Mouse (Mus musculus): ENCODE measurements around the gene Nme7. TPM values are rescaled to one million over a fixed set of nuclear protein-coding genes. Genes with fewer than 3 reads are reported as not detected.
A peak's percentile ranks its signal among the peaks of the same experiment; 100 is the strongest.

Nme7 gene
- polyA plus RNA-seq, 1 experiment from 2014 or later = 14.9 TPM

DNA sequence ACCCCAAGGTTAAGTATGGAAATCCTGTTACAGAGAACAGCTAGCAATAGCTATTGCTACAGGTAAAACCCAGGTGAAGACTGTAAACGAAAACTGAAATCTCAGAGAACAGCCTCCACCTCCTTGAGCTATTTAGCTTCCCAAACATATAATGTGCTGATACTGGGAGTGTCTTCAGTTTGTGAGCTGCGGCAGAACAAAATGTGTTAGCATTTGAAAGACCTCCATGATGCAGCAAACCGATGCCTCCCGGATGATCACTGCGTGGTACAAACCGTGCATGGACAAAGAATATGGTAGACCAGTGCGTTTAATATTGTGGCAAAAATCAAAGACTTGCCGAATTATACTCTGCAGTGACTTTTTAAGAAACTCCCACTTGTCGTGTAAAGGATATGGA is 71.7 kb downstream of the Nme7 start:
- DNase-seq (ENCODE audit: low spot score) (no peak), ATAC-seq (ENCODE audit: low FRiP score, low TSS enrichment) (no peak)
- Histone ChIP-seq H3K27ac (replicated peaks) (no peak overlapping the region), H3K9ac (ENCODE audit: low read length) (no peak overlapping the region), H3K27me3 (ENCODE audit: control insufficient read depth, insufficient read depth, low read length) (no peaks in the 10 kb centered on the region), H3K36me3 (ENCODE audit: control insufficient read depth, insufficient read depth, low read length) (no peaks in the 10 kb centered on the region), H3K9me3 (ENCODE audit: control insufficient read depth, low read length) (no peaks in the 10 kb centered on the region), H3K4me3 (ENCODE audit: low read depth, low read length) (no peak overlapping the region), H3K4me2 (replicated peaks; ENCODE audit: low read depth) (no peak overlapping the region), H3K4me1 (replicated peaks; ENCODE audit: control insufficient read depth, insufficient read depth) (no peaks in the 10 kb centered on the region)
- TF ChIP-seq CTCF (IDR thresholded peaks at IDR 0.05; ENCODE audit: low read depth) (no peak), EP300 (optimal IDR thresholded peaks at IDR 0.05) (no peak)
- 93% methylated on average over 9 of the region's 9 CpGs for WGBS

- Histone ChIP-seq H3K9me3 (ENCODE audit: control insufficient read depth, low read length) (no peaks in the 10 kb centered on the region), H3K36me3 (ENCODE audit: control insufficient read depth, insufficient read depth, low read length) (no peaks in the 10 kb centered on the region), H3K4me3 (ENCODE audit: low read depth, low read length) (no peak overlapping the region), H3K9ac (ENCODE audit: low read length) (no peak overlapping the region), H3K27ac (replicated peaks) (no peak overlapping the region), H3K4me1 (replicated peaks; ENCODE audit: control insufficient read depth, insufficient read depth) (no peaks in the 10 kb centered on the region), H3K4me2 (replicated peaks; ENCODE audit: low read depth) (no peak overlapping the region), H3K27me3 (ENCODE audit: control insufficient read depth, insufficient read depth, low read length) (no peaks in the 10 kb centered on the region)
- 84% methylated on average over 9 of the region's 9 CpGs for WGBS
- ATAC-seq (ENCODE audit: low FRiP score, low TSS enrichment) (no peak), DNase-seq (ENCODE audit: low spot score) (no peak)
- TF ChIP-seq EP300 (optimal IDR thresholded peaks at IDR 0.05) = no peak
- no peak for TF ChIP-seq CTCF (IDR thresholded peaks at IDR 0.05; ENCODE audit: low read depth)
These were observed 73.0 kb downstream of the Nme7 start for GRCm38 (mm10) chr1:164376761-164377487.

- Histone ChIP-seq H3K9ac (ENCODE audit: low read length) (no peak overlapping the region), H3K27me3 (ENCODE audit: control insufficient read depth, insufficient read depth, low read length) (no peaks in the 10 kb centered on the region), H3K27ac (replicated peaks) (no peak overlapping the region), H3K4me1 (replicated peaks; ENCODE audit: control insufficient read depth, insufficient read depth) (no peaks in the 10 kb centered on the region), H3K4me3 (ENCODE audit: low read depth, low read length) (no peak overlapping the region), H3K4me2 (replicated peaks; ENCODE audit: low read depth) (no peak overlapping the region), H3K36me3 (ENCODE audit: control insufficient read depth, insufficient read depth, low read length) (no peaks in the 10 kb centered on the region), H3K9me3 (ENCODE audit: control insufficient read depth, low read length) (no peaks in the 10 kb centered on the region)
- no peak for ATAC-seq (ENCODE audit: low FRiP score, low TSS enrichment)
- no peak for DNase-seq (ENCODE audit: low spot score)
- WGBS = 87% methylated on average over 8 of the region's 8 CpGs
- no peak for TF ChIP-seq EP300 (optimal IDR thresholded peaks at IDR 0.05)
- TF ChIP-seq CTCF (IDR thresholded peaks at IDR 0.05; ENCODE audit: low read depth) = no peak
These were observed 79.7 kb downstream of the Nme7 start for GRCm38 (mm10) chr1:164383621-164384020.

DNA sequence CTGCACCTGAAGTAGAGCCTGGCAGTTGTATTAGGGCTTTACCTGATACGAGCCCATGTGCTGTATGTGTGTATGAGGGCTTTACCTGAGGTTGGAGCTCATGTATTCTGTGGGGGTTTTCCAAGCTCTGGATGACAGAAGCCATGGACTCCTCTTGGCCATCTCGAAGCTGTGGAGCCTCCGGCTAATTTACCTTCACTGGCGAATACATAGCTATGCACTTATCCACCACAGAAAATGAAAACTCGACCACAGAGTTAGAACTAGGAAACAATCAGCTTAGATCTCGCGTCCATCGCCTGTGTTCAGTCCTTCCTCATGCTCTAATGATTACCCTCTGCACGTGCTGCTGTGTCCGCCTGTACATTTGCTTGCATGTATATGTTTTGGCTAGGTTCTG is 80.4 kb downstream of the Nme7 start:
- DNase-seq (ENCODE audit: low spot score) (no peak), ATAC-seq (ENCODE audit: low FRiP score, low TSS enrichment) (no peak)
- WGBS = 95% methylated on average over 10 of the region's 10 CpGs
- Histone ChIP-seq H3K36me3 (ENCODE audit: control insufficient read depth, insufficient read depth, low read length) (no peaks in the 10 kb centered on the region), H3K4me3 (ENCODE audit: low read depth, low read length) (no peak overlapping the region), H3K27me3 (ENCODE audit: control insufficient read depth, insufficient read depth, low read length) (no peaks in the 10 kb centered on the region), H3K9ac (ENCODE audit: low read length) (no peak overlapping the region), H3K4me2 (replicated peaks; ENCODE audit: low read depth) (no peak overlapping the region), H3K9me3 (ENCODE audit: control insufficient read depth, low read length) (no peaks in the 10 kb centered on the region), H3K27ac (replicated peaks) (no peak overlapping the region), H3K4me1 (replicated peaks; ENCODE audit: control insufficient read depth, insufficient read depth) (no peaks in the 10 kb centered on the region)
- TF ChIP-seq CTCF (IDR thresholded peaks at IDR 0.05; ENCODE audit: low read depth) = no peak

DNA sequence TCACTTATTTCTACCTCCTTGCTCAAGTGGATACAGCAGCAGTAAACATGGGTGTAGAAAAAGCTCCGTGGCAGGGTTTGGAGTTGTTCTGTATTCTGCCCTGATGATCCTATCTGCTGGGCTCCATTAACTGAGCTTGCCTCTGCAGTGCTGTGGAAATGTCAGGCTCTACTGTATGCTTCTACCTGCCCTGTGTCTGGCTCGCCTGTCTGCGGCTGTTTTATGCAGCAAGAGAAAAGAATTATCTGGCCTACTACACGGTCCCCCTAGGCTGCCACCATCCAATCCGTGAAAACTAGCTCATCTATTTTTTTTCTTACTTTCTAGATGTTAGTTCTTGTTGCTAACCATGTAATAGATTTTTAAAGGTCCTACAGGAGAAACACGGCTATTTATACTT is 81.1 kb downstream of the Nme7 start:
- Histone ChIP-seq H3K4me2 (replicated peaks; ENCODE audit: low read depth) (no peak overlapping the region), H3K27ac (replicated peaks) (no peak overlapping the region), H3K9ac (ENCODE audit: low read length) (no peak overlapping the region), H3K36me3 (ENCODE audit: control insufficient read depth, insufficient read depth, low read length) (no peaks in the 10 kb centered on the region), H3K9me3 (ENCODE audit: control insufficient read depth, low read length) (no peaks in the 10 kb centered on the region), H3K4me3 (ENCODE audit: low read depth, low read length) (no peak overlapping the region), H3K4me1 (replicated peaks; ENCODE audit: control insufficient read depth, insufficient read depth) (no peaks in the 10 kb centered on the region), H3K27me3 (ENCODE audit: control insufficient read depth, insufficient read depth, low read length) (no peaks in the 10 kb centered on the region)
- ATAC-seq (ENCODE audit: low FRiP score, low TSS enrichment) = no peak
- no peak for DNase-seq (ENCODE audit: low spot score)
- TF ChIP-seq CTCF (IDR thresholded peaks at IDR 0.05; ENCODE audit: low read depth) (no peak), EP300 (optimal IDR thresholded peaks at IDR 0.05) (no peak)
- WGBS = 86% methylated on average over 6 of the region's 6 CpGs

GRCm38 (mm10) chr1:164389743-164390142 is 85.8 kb downstream of the Nme7 start:
- ATAC-seq (ENCODE audit: low FRiP score, low TSS enrichment) (peak; percentile 35; the same call in 1 of the 2 replicates), DNase-seq (ENCODE audit: low spot score) (no peak)
- H3K9me3 ChIP-seq (ENCODE audit: control insufficient read depth, low read length) = no peaks in the 10 kb centered on the region
- H3K36me3 ChIP-seq (ENCODE audit: control insufficient read depth, insufficient read depth, low read length) = no peaks in the 10 kb centered on the region
- no peak overlapping the region for H3K27ac ChIP-seq (replicated peaks)
- TF ChIP-seq CTCF (IDR thresholded peaks at IDR 0.05; ENCODE audit: low read depth) (no peak), EP300 (optimal IDR thresholded peaks at IDR 0.05) (no peak)
- WGBS = 89% methylated on average over 4 of the region's 4 CpGs
- no peak overlapping the region for H3K4me3 ChIP-seq (ENCODE audit: low read depth, low read length)
- H3K9ac ChIP-seq (ENCODE audit: low read length) = no peak overlapping the region
- no peak overlapping the region for H3K4me2 ChIP-seq (replicated peaks; ENCODE audit: low read depth)
- H3K4me1 ChIP-seq (replicated peaks; ENCODE audit: control insufficient read depth, insufficient read depth) = no peaks in the 10 kb centered on the region
- no peaks in the 10 kb centered on the region for H3K27me3 ChIP-seq (ENCODE audit: control insufficient read depth, insufficient read depth, low read length)
